Comparison of ENCODE assay signal across 8 mouse cellular contexts in genomic region chr5:137629906-137630545, GRCm38 (mm10). TPM values are rescaled to one million over a fixed set of nuclear protein-coding genes. Genes with fewer than 3 reads are reported as not detected.
DNase-seq lines count a peak whose midpoint lies in the region; ATAC-seq and TF ChIP-seq lines count a peak whose summit lies in the region.

No protein-coding gene starts in this region.

- DNase-seq in ZHBTc4 (ENCODE audit: low read depth, low spot score): peak; percentile 94
- no peak for DNase-seq in hindbrain, postnatal 0 days (ENCODE audit: low spot score)
- DNase-seq in frontal cortex, adult 2 months (ENCODE audit: extremely low spot score in 1 of 2, low spot score in 1 of 2): no peak
- no peak for DNase-seq in gastrocnemius, adult 8-10 months (ENCODE audit: low spot score in 2 of 2)

- peak overlapping the region; percentile 99 for H3K4me2 ChIP-seq in hindbrain, postnatal 0 days (ENCODE audit: low read depth, low read length)
- H3K4me2 ChIP-seq in liver, embryonic 15.5 days: peak overlapping the region; percentile 93

- peak overlapping the region; percentile 54; the same call in 1 of the 2 replicates for H3K27ac ChIP-seq in hindbrain, postnatal 0 days
- H3K27ac ChIP-seq in liver, embryonic 15.5 days (replicated peaks): peak overlapping the region; percentile 97
- H3K27ac ChIP-seq in olfactory bulb, adult 2 months (ENCODE audit: insufficient read depth, low read depth, low read length): no peak overlapping the region

- TF ChIP-seq POLR2A in olfactory bulb, adult 2 months (IDR thresholded peaks at IDR 0.05; ENCODE audit: insufficient read depth, low read depth, low read length): no peak

- TF ChIP-seq CTCF in hindbrain, postnatal 0 days (IDR thresholded peaks at IDR 0.05; ENCODE audit: low read depth): no peak
- no peak for TF ChIP-seq CTCF in olfactory bulb, adult 2 months (IDR thresholded peaks at IDR 0.05; ENCODE audit: insufficient read depth, low read depth, low read length)

- 27% methylated on average over 6 of the region's 6 CpGs for WGBS in hindbrain, postnatal 0 days
- WGBS in liver, embryonic 15.5 days (ENCODE audit: insufficient replicate concordance): 2% methylated on average over 6 of the region's 6 CpGs
- 21% methylated on average over 6 of the region's 6 CpGs for WGBS in olfactory bulb, adult 2 months

- H3K36me3 ChIP-seq in erythroblast, embryonic 14.5 days (ENCODE audit: control insufficient read depth): peaks cover 45% of the 10 kb centered on the region
- peaks cover 9% of the 10 kb centered on the region for H3K36me3 ChIP-seq in hindbrain, postnatal 0 days (ENCODE audit: insufficient read depth, low read length)
- peaks cover 22% of the 10 kb centered on the region for H3K36me3 ChIP-seq in liver, embryonic 15.5 days (replicated peaks)

- peak overlapping the region; percentile 90 for H3K9ac ChIP-seq in hindbrain, postnatal 0 days (replicated peaks; ENCODE audit: low read length)
- H3K9ac ChIP-seq in liver, embryonic 15.5 days: peak overlapping the region; percentile 87

- peak overlapping the region; percentile 99 for H3K4me3 ChIP-seq in erythroblast, embryonic 14.5 days (replicated peaks)
- peak overlapping the region; percentile 89 for H3K4me3 ChIP-seq in hindbrain, postnatal 0 days (ENCODE audit: low read length)
- peak overlapping the region; percentile 96 for H3K4me3 ChIP-seq in liver, embryonic 15.5 days (replicated peaks)
- peak overlapping the region; percentile 66 for H3K4me3 ChIP-seq in olfactory bulb, adult 2 months (ENCODE audit: insufficient read depth, low read depth, low read length)

- no peak for ATAC-seq in erythroblast, adult 5-6 weeks (replicated peaks; ENCODE audit: low FRiP score, poor library complexity, severe bottlenecking)
- ATAC-seq in hindbrain, postnatal 0 days: no peak
- no peak for ATAC-seq in liver, embryonic 15.5 days (ENCODE audit: insufficient read depth)

- H3K9me3 ChIP-seq in erythroblast, embryonic 14.5 days (ENCODE audit: control insufficient read depth, low read length): no peaks in the 10 kb centered on the region
- no peaks in the 10 kb centered on the region for H3K9me3 ChIP-seq in hindbrain, postnatal 0 days (ENCODE audit: low read length)
- H3K9me3 ChIP-seq in liver, embryonic 15.5 days (replicated peaks): no peaks in the 10 kb centered on the region

- peaks cover 54% of the 10 kb centered on the region for H3K4me1 ChIP-seq in erythroblast, embryonic 14.5 days (ENCODE audit: control insufficient read depth)
- H3K4me1 ChIP-seq in hindbrain, postnatal 0 days (ENCODE audit: insufficient read depth, low read length): peaks cover 18% of the 10 kb centered on the region
- H3K4me1 ChIP-seq in liver, embryonic 15.5 days (replicated peaks): peaks cover 58% of the 10 kb centered on the region
- H3K4me1 ChIP-seq in olfactory bulb, adult 2 months (ENCODE audit: control insufficient read depth, insufficient read depth, low read length): peaks cover 22% of the 10 kb centered on the region

- H3K27me3 ChIP-seq in erythroblast, embryonic 14.5 days (ENCODE audit: control insufficient read depth): no peaks in the 10 kb centered on the region
- H3K27me3 ChIP-seq in hindbrain, postnatal 0 days (ENCODE audit: insufficient read depth, low read length): no peaks in the 10 kb centered on the region
- no peaks in the 10 kb centered on the region for H3K27me3 ChIP-seq in liver, embryonic 15.5 days

RNA-seq across cellular contexts. Expression of gene Gm20605, which starts 1.1 kb away (rescaled TPM):
- 3.8 and 3.9 TPM in 2 replicates for polyA plus RNA-seq in erythroblast, embryonic 14.5 days (2012)
- total RNA-seq in erythroblast, adult 5-6 weeks (2015; ENCODE audit: low replicate concordance): 1.9 and 6.3 TPM in 2 replicates
- total RNA-seq in erythroblast, adult 5-6 weeks (2017; ENCODE audit: low replicate concordance): 0.94 and 4.7 TPM in 2 replicates
- 3.4 and 4.1 TPM in 2 replicates for total RNA-seq in hindbrain, postnatal 0 days (2014; rRNA removed)
- polyA plus RNA-seq in hindbrain, postnatal 0 days (2015; fragmentation: Nextera tagmentation; extraction: Ambion mirVana): 4.1 and 5.3 TPM in 2 replicates
- polyA plus RNA-seq in liver, embryonic 15.5 days (2015; fragmentation: Nextera tagmentation; extraction: Ambion mirVana): 6.0 and 7.8 TPM in 2 replicates
- polyA plus RNA-seq in olfactory bulb, adult 2 months (2012; ENCODE audit: insufficient read depth, insufficient read length, low replicate concordance, missing spikeins): not detected in 2 replicates
- polyA plus RNA-seq in frontal cortex, adult 2 months (2012; rRNA removed): 13.3 and 14.4 TPM in 2 replicates
- 1 to 10 TPM; 1.9 to 3.5 (median 2.5) TPM for total RNA-seq in gastrocnemius, adult 8-10 months (2022)

RNA-seq across cellular contexts. Expression of gene Lrch4, which starts 1.1 kb away (rescaled TPM):
- polyA plus RNA-seq in erythroblast, embryonic 14.5 days (2012): 6.3 and 7.1 TPM in 2 replicates
- total RNA-seq in erythroblast, adult 5-6 weeks (2015; ENCODE audit: low replicate concordance): 9.0 and 27.2 TPM in 2 replicates
- total RNA-seq in erythroblast, adult 5-6 weeks (2017; ENCODE audit: low replicate concordance): 10.6 and 13.9 TPM in 2 replicates
- 9.6 and 10.4 TPM in 2 replicates for total RNA-seq in hindbrain, postnatal 0 days (2014; rRNA removed)
- polyA plus RNA-seq in hindbrain, postnatal 0 days (2015; fragmentation: Nextera tagmentation; extraction: Ambion mirVana): 12.3 and 14.6 TPM in 2 replicates
- 25.7 and 26.4 TPM in 2 replicates for polyA plus RNA-seq in liver, embryonic 15.5 days (2015; fragmentation: Nextera tagmentation; extraction: Ambion mirVana)
- not detected in 2 replicates for polyA plus RNA-seq in olfactory bulb, adult 2 months (2012; ENCODE audit: insufficient read depth, insufficient read length, low replicate concordance, missing spikeins)
- polyA plus RNA-seq in frontal cortex, adult 2 months (2012; rRNA removed): 15.6 and 19.9 TPM in 2 replicates
- total RNA-seq in gastrocnemius, adult 8-10 months (2022): 10 to 100 TPM; 12.7 to 15.7 (median 14.6) TPM

RNA-seq across cellular contexts. Expression of gene Fbxo24, which starts 1.2 kb away (rescaled TPM):
- polyA plus RNA-seq in erythroblast, embryonic 14.5 days (2012): not detected in 2 replicates
- not detected in 2 replicates for total RNA-seq in erythroblast, adult 5-6 weeks (2015; ENCODE audit: low replicate concordance)
- total RNA-seq in erythroblast, adult 5-6 weeks (2017; ENCODE audit: low replicate concordance): not detected in 2 replicates
- 0.25 and 0.26 TPM in 2 replicates for total RNA-seq in hindbrain, postnatal 0 days (2014; rRNA removed)
- polyA plus RNA-seq in hindbrain, postnatal 0 days (2015; fragmentation: Nextera tagmentation; extraction: Ambion mirVana): 0.18 TPM in 1 of 2 replicates, not detected in the other
- not detected in 2 replicates for polyA plus RNA-seq in liver, embryonic 15.5 days (2015; fragmentation: Nextera tagmentation; extraction: Ambion mirVana)
- polyA plus RNA-seq in olfactory bulb, adult 2 months (2012; ENCODE audit: insufficient read depth, insufficient read length, low replicate concordance, missing spikeins): not detected in 2 replicates
- polyA plus RNA-seq in frontal cortex, adult 2 months (2012; rRNA removed): 0.30 and 0.36 TPM in 2 replicates
- under 1 TPM in 2 of 4 experiments, not detected in 2; 0.20 to 0.29 TPM for total RNA-seq in gastrocnemius, adult 8-10 months (2022)

RNA-seq across cellular contexts. Expression of gene Sap25, which starts 11.1 kb away (rescaled TPM):
- 5.9 and 11.5 TPM in 2 replicates for polyA plus RNA-seq in erythroblast, embryonic 14.5 days (2012)
- total RNA-seq in erythroblast, adult 5-6 weeks (2015; ENCODE audit: low replicate concordance): 11.0 and 17.1 TPM in 2 replicates
- total RNA-seq in erythroblast, adult 5-6 weeks (2017; ENCODE audit: low replicate concordance): 3.1 and 4.8 TPM in 2 replicates
- 0.97 and 5.2 TPM in 2 replicates for total RNA-seq in hindbrain, postnatal 0 days (2014; rRNA removed)
- polyA plus RNA-seq in hindbrain, postnatal 0 days (2015; fragmentation: Nextera tagmentation; extraction: Ambion mirVana): 2.9 and 3.7 TPM in 2 replicates
- 3.6 and 4.6 TPM in 2 replicates for polyA plus RNA-seq in liver, embryonic 15.5 days (2015; fragmentation: Nextera tagmentation; extraction: Ambion mirVana)
- not detected in 2 replicates for polyA plus RNA-seq in olfactory bulb, adult 2 months (2012; ENCODE audit: insufficient read depth, insufficient read length, low replicate concordance, missing spikeins)
- polyA plus RNA-seq in frontal cortex, adult 2 months (2012; rRNA removed): 27.8 and 34.4 TPM in 2 replicates
- total RNA-seq in gastrocnemius, adult 8-10 months (2022): 1 to 10 TPM in 2 of 4 experiments, under 1 TPM in 2; 0.75 to 1.8 (median 1.1) TPM

RNA-seq across cellular contexts. Expression of gene Irs3, which starts 15.5 kb away (rescaled TPM):
- polyA plus RNA-seq in erythroblast, embryonic 14.5 days (2012): 0.02 TPM in 1 of 2 replicates, not detected in the other
- not detected in 2 replicates for total RNA-seq in erythroblast, adult 5-6 weeks (2015; ENCODE audit: low replicate concordance)
- not detected in 2 replicates for total RNA-seq in erythroblast, adult 5-6 weeks (2017; ENCODE audit: low replicate concordance)
- 0.40 and 1.4 TPM in 2 replicates for total RNA-seq in hindbrain, postnatal 0 days (2014; rRNA removed)
- polyA plus RNA-seq in hindbrain, postnatal 0 days (2015; fragmentation: Nextera tagmentation; extraction: Ambion mirVana): 0.36 and 0.39 TPM in 2 replicates
- 0.07 TPM in 1 of 2 replicates, not detected in the other for polyA plus RNA-seq in liver, embryonic 15.5 days (2015; fragmentation: Nextera tagmentation; extraction: Ambion mirVana)
- polyA plus RNA-seq in olfactory bulb, adult 2 months (2012; ENCODE audit: insufficient read depth, insufficient read length, low replicate concordance, missing spikeins): not detected in 2 replicates
- polyA plus RNA-seq in frontal cortex, adult 2 months (2012; rRNA removed): 0.48 and 0.86 TPM in 2 replicates
- under 1 TPM; 0.19 to 0.81 (median 0.25) TPM for total RNA-seq in gastrocnemius, adult 8-10 months (2022)
